Mouse (Mus musculus): Measurements from ENCODE around the gene Stx1b.
A peak's percentile ranks its signal among the peaks of the same experiment; 100 is the strongest.
"Not testable (repeated sequence)": the region's sequence is repeated elsewhere in the genome, so short reads cannot be mapped to it uniquely, and the experiment has no call there.

Stx1b gene

GRCm38 (mm10) chr7:127775837-127776236 lies 48.5 kb downstream of the Stx1b start:
- not testable (repeated sequence) for DNase-seq

- peak; percentile 76 for DNase-seq
Measured at GRCm38 (mm10) chr7:127773664-127774384, 50.5 kb downstream of the Stx1b start.

GRCm38 (mm10) chr7:127772557-127772956 lies 51.8 kb downstream of the Stx1b start:
- DNase-seq, result no peak

- DNase-seq, result no peak
Measured at GRCm38 (mm10) chr7:127772080-127772479, 52.3 kb downstream of the Stx1b start.

GRCm38 (mm10) chr7:127771262-127771661 lies 53.1 kb downstream of the Stx1b start:
- no peak for DNase-seq

GRCm38 (mm10) chr7:127770039-127770905 lies 54.1 kb downstream of the Stx1b start:
- no peak for DNase-seq

- peak; percentile 84 for DNase-seq
Measured at GRCm38 (mm10) chr7:127769651-127770038, 54.7 kb downstream of the Stx1b start, which contains the start of gene Orai3. Orai3 (plus strand) TSS chr7:127769815.

- DNase-seq, result peak; percentile 93
Measured at GRCm38 (mm10) chr7:127768997-127769593, 55.3 kb downstream of the Stx1b start.

- no peak for DNase-seq
Measured at GRCm38 (mm10) chr7:127768346-127768996, 55.9 kb downstream of the Stx1b start.

- no peak for DNase-seq
Measured at GRCm38 (mm10) chr7:127767671-127768345, 56.5 kb downstream of the Stx1b start.

GRCm38 (mm10) chr7:127766851-127767609 lies 57.3 kb downstream of the Stx1b start:
- no peak for DNase-seq

- no peak for DNase-seq
Measured at GRCm38 (mm10) chr7:127765756-127766155, 58.6 kb downstream of the Stx1b start.

- no peak for DNase-seq
Measured at GRCm38 (mm10) chr7:127763642-127764041, 60.7 kb downstream of the Stx1b start.

- peak; percentile 52 for DNase-seq
Measured at GRCm38 (mm10) chr7:127761026-127761425, 63.3 kb downstream of the Stx1b start.

GRCm38 (mm10) chr7:127760478-127760877 lies 63.9 kb downstream of the Stx1b start:
- no peak for DNase-seq

- no peak for DNase-seq
Measured at GRCm38 (mm10) chr7:127759716-127760115, 64.6 kb downstream of the Stx1b start.

All from right cerebral cortex, postnatal 14 days (tissue).